Mouse (Mus musculus): ENCODE data around the gene Psme1.
A peak's percentile ranks its signal among the peaks of the same experiment; 100 is the strongest.

The Psme1 gene

DNA sequence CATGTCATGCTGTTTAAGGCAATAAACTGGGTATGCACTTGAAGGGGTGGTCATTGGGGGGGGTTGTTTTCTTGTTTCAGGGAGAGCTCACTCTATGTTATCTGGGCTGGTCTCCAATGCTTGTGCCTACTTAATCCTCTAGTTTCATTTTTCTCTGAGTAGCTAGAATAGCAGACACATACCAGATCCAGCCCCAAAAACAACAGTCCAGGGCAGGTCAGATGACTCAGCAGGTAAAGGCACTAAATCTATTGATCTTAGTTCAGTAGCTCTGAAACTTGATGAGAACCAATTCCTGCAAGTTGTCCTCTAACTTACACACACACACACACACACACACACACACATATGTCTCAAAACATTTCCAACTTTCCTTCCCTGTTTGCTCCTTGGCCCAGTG lies 6.2 kb upstream of the Psme1 start:
- DNase-seq = no peak

DNA sequence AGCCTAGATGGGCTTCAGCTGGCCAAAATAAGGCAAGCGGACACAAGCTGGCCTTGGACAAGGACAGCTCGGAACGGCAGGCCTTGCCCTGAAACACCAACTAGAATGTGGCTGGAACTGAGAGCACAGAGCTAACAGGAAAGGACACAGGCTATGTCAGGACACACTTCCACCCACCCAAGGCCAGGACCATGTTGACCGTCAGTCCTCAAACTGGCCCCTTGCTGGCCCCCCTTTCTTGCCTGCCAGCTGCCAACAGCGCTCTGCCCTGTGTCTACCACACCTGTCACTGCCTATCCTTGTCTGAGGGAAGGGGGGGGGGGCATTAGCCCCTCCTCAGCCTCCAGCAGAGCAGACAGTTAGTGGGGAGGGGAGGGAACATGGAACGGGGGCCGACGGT lies 2.6 kb upstream of the Psme1 start, which contains the start of gene Fitm1:
Gene Fitm1, plus strand, starts transcription at position 316 of the 400 bp plus-strand sequence.
- DNase-seq = no peak

DNA sequence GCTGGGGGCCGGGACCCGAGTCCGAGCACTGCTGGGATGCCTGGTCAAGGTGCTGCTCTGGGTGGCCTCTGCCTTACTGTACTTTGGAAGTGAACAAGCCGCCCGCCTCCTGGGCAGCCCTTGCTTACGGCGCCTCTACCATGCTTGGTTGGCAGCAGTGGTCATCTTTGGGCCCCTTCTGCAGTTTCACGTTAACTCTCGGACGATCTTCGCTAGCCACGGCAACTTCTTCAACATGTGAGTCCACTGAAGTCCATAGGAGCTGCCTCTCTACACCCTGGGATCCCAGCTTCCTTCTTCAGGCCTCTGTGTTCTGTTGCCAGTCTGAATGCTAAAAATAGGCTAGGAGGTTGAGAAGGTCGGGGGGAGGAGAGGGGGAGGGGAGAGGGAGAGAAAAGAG lies 2.2 kb upstream of the Psme1 start:
- peak in 1 of 2 experiments; percentile 47 for DNase-seq

DNA sequence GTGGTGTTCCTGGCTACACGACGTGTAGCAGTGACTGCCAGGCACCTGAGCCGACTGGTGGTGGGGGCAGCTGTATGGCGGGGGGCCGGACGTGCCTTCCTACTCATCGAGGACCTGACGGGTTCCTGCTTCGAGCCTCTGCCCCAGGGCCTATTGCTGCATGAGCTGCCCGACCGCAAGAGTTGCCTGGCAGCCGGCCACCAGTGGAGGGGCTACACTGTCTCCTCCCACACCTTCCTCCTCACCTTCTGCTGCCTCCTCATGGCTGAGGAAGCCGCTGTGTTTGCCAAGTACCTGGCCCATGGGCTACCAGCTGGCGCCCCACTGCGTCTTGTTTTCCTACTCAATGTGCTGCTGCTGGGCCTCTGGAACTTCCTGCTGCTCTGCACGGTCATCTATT lies 1.5 kb upstream of the Psme1 start:
- no peak for DNase-seq

DNA sequence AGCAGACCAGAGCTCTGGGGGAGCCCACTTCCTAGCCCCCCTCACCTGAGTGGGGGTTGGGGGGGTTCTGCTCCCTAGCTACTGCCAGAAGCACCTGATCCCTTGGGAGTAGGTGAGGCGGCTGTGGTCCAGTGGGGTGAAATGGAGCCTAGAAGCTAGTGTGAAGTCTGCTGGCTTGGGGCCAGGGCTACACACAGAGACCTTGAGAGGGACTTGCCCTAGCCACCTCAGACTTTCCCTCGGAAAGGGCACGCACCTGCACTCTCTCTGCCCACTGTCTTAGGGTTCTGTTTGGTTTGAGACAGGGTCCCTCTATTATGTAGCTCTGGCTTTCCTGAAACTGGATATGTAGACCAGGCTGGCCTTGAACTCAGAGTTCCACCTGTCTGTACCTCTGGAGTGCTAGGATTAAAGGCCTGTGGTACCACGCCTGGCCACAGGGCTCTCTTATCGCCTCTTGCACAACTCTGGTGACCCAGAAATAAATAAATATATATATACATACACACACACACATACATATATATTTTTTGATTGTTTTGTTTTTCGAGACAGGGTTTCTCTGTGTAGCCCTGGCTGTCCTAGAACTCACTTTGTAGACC lies 846 bp downstream of the Psme1 start:
- DNase-seq = peak; percentile 71 to 76

DNA sequence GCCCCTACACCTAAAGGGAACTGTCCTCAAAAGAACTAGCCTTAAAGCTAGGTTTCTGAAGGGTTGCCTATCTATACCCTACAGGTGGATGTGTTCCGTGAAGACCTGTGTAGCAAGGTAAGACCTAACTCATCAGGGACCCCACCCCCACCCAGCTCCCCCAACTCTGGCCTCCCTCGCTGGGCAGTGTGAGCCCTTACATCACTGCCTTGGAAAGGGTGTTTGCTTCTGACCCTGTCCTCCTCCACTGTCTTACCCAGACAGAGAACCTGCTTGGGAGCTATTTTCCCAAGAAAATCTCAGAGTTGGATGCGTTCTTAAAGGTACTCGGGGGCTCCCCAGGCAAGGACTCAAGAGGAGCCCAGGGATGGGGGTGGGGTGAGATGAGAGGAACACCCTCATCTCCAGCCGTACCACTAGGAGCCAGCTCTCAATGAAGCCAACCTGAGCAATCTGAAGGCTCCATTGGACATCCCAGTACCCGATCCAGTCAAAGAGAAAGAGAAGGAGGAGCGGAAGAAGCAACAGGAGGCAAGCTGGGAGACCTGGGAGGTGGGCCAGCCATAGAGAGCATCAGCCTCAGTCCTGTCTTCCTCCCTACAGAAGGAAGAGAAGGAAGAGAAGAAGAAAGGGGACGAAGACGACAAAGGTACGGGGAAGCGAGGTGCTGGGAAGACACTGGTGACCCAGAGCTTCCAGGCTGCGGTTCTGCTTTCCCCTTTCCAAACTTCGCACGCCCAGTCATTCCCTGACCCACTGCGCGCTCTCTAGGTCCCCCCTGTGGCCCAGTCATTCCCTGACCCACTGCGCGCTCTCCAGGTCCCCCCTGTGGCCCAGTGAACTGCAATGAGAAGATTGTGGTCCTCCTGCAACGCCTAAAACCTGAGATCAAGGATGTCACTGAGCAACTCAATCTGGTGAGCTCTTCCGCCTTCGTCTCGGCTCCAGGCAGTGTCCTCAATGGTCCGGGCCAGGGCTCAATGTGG lies 1.9 kb downstream of the Psme1 start:
- DNase-seq = no peak

DNA sequence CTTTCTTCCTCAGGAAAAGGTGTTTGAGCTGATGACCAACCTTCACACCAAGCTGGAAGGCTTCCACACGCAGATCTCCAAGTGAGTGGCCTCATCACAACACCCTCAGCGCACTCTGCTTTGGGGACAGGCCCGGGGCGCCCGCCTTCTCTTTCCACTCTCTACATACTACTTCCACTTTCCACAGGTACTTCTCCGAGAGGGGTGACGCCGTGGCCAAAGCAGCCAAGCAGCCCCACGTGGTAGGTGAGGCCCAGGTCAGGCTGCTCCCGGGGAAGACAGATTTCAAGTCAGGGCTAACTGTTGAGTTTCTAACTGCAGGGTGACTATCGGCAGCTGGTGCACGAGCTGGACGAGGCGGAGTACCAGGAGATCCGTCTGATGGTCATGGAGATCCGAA lies 2.8 kb downstream of the Psme1 start:
- no peak for DNase-seq

DNA sequence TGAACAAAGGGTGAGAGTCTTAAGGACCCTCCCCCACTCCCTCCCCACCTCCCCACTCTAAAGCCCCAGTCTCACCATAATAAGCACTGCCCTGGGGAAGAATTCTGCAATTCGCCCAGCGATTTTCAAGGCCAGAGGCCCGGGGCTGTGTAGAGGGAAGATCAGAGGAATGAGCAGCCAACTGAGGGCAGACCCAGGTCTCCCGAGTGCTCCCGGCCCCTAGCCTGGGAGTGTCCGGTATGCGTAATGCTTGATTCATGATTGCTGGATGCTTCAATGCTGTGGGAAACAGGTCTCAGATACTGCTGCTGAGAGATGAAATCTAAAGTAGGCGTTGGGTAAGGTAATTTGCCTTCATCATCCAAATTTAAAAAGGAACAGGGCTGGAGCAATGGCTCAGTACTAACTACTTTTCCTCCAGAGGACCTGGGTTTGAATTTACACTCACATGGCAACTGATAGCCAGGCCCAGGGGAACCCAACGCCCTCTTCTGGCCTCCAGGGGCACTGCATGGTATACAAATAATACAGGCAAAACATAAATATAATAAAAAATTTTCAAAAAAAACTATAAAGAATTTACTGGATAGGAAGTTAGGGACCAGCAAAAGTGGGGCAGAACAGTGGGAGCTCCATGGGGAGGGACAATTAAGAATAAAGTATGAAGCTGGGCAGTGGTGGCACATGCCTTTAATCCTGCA lies 4.2 kb downstream of the Psme1 start:
- no peak for DNase-seq

DNA sequence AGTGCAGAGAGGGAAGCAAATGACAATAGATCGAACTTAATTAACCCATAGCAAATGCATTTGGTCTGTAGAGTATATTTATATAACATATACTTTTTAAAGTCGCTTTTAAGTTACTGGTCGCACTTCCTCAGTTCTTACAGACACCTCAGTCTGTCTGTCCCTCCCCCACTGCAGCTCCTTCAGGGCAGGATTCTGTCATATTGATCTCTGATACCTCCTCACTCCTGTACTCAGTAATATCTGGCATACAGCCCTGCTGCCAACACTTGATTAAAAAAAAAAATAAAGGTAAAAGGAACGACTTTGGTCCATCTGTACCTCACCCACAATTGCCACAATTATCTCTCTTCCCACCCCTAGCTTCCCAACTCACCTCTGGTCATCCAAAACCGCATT lies 6.4 kb downstream of the Psme1 start:
- DNase-seq = no peak

DNA sequence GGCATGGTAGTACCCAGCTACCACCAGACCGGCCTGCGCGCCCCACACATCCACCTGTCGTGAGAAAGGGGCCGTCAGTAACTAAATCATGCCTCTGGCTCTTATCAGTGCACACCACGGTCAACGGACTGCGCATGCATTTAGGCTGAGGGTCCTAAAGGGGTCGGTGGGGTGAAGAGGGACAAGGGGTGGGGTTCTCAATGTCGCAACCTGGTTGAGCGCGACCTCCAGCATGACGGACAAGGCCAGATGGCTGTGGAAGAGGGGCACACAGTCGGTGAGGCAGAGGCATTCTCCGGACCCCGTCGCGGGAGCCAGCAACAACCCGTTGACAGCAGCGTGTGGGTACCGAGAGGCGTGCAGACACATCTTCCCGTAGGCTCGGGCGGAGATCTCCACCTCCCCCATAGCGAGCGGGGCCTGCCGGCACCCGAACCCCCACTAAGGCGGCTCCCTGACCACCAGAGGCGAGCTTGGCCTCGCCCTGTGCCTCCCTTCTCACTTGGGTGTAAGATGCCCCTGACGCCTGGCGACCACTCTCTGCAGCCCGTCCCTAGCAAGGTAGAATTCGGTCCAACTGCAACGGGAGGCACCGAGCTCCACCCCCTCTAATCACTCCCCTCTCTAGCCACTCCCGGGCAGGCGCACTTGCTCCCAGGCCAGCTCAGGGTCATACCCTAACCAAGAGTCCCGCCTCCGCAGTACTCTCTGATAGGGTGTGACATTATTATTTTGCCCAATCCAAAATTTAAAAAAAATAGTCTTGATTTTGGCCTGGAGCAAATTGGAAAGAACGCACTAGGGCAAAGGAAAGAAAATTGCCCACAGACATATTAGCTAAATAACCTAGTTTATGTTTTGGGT lies 7.0 kb downstream of the Psme1 start, which contains the start of gene Emc9:
Gene Emc9, minus strand, starts transcription at position 601 of the 864 bp plus-strand sequence.
- peak; percentile 79 to 85 for DNase-seq

DNA sequence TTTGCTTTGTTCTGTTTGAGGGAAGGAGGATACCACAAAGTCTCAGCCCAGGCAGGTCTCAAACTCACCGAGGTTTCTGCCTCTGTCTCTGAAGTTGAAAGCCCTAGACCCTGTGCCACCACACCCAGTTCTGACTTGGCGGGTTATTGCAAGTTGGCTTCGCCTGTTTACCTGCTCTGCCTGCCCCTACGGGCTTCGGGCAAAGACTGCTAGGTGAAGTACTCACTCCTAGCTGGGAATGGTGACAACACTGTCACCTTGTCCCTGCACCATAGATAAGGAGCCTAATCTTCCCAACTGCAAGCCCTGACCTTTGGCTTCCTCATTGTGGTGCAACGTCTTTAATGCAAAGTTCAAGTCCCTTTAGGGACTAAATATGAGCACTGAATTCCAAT lies 7.6 kb downstream of the Psme1 start:
- DNase-seq = no peak

DNA sequence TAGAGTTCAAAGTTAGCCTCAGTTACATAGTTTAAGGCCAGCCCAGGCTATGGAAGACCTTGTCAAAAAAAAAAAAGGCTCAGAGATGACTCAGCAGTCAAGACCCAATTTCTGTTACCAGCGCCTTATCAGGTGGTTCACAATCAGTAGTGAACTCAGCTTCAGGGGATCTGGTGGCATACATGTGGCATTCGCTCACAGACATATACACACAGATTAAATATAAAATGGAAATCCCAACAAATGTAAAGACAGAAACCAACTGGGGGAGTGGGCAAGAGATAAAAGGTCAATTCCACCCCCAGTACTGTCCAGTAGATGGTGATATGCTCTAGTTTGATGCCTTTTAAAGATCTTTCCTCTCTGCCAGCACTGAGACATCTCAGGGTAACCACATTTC lies 8.2 kb downstream of the Psme1 start:
- no peak for DNase-seq

DNA sequence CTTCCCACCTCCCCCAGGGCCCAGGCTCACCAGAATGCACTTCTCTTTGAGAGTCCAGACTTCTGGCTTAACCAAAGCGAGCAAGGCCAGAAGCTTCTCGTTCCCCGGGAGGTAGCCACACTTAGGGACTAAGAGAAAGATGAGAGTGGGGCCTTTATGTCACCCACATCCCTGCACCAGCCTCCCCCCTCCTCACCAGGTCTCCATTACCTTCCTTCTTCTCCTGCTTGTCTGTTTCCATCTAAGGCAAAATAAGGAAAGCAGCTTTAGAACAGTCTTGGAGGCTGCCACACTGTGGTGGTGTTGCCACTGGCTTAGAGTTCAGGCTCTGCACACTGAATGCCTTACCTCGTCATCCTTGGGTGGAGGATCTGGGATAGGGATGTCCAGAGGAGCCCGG lies 11.3 kb downstream of the Psme1 start:
- DNase-seq = no peak

DNA sequence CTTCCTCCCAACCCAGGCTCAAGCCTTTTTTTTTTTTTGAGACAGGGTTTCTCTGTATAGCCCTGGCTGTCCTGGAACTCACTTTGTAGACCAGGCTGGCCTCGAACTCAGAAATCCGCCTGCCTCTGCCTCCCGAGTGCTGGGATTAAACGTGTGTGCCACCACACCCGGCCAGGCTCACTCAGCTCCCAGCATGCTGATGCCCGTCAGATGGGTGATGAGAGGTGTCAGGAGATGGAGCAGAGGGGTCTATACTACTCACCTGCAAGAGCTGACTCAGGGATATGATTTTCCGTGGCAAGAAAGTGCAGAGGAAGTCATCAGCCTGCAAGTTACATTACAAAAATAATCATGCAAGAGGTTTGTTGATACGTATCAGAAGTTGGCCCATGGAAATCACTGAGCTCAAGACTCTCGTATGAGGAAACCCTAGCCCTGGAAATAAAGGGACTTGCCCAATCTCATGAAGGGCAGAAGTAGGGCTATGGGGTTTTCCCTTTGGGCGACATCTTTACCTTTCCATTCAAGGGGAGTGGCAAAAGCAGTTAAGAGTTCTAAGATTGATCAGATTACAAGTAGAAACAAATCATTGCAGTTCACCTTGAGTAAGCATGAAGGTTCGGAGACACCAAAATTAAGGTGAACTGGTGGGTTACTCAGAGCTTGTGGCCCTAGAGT lies 12.0 kb downstream of the Psme1 start:
- DNase-seq = no peak

DNA sequence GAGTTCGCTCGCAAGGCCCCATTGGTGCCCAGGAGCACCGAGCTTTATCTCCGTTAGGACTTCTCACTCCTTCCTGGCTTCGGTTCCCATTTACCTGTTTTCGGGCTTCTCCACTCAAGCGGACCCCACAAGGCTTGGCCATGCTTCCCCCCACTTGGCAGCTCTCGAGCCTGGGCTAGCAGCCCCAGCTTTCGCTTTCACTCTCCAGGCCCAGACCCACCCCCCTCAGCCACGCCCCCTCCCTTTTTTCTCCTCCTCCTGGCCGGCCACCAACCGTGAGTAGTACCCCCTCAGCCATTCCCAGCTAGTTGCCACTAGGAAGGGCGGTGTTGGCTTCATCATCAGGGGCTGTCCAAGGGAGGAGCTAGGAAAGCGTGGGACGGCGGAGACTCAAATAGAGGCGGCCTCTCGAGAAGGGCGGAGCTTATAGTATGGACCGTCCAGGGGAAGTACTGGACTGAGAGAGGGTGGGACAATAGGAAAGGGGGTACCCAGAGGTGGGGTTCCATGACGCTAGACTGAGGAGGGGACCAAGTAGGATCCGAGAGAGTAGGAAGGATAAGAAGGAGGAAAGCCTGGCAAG lies 12.9 kb downstream of the Psme1 start, which contains the start of gene Psme2:
Gene Psme2, minus strand, starts transcription at position 366 of the 583 bp plus-strand sequence.
- peak; percentile 96 to 98 for DNase-seq

DNA sequence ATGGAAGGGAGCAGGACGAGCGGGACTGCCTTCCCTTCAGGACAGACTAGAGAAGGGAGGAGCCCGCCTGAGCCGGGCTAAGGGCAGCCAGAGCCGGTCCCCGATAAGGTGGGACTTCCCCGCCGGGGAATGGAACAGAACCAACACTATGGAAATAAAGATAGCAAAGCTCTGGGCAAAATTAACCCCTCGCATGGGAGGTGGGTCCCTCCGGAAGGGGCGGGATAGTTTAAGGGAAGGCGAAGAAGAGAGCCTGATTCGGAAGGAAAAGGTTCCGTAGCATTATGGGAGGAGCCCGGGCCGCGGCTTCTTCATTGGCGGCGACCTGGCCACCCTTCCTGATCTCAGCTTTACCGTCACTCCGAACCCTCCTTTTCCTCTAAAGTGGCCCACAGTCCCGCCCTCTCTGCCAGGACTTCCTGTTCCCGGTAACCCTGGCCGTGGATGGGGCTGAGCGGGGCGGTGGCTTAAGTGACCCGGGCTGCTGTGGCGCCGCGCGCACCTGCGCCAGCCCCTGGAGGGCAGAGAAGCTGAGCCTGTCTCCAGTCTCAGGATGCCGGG lies 13.5 kb downstream of the Psme1 start, which contains the start of gene Rnf31:
Gene Rnf31, plus strand, starts transcription at position 378 of the 561 bp plus-strand sequence.
- peak; percentile 98 for DNase-seq

DNA sequence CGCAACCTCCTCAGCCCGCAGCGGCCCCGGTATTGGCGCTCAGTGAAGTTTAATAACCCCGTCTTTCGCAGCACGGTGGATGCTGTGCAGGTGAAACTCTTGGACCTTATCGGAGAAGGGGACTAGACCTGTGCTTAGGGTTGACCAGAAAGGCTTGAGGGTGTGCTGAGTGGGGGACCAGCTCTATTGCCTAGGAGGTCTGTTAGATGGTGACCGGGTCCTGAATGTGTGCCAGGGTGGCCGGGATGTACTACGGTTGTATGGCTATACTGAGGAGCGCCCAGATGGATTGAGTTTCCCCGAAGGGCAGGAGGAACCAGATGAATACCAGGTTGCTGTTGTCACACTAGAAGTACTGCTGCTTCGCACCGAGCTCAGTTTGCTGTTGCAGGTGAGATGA lies 14.3 kb downstream of the Psme1 start:
- DNase-seq = peak; percentile 33 to 43

DNA sequence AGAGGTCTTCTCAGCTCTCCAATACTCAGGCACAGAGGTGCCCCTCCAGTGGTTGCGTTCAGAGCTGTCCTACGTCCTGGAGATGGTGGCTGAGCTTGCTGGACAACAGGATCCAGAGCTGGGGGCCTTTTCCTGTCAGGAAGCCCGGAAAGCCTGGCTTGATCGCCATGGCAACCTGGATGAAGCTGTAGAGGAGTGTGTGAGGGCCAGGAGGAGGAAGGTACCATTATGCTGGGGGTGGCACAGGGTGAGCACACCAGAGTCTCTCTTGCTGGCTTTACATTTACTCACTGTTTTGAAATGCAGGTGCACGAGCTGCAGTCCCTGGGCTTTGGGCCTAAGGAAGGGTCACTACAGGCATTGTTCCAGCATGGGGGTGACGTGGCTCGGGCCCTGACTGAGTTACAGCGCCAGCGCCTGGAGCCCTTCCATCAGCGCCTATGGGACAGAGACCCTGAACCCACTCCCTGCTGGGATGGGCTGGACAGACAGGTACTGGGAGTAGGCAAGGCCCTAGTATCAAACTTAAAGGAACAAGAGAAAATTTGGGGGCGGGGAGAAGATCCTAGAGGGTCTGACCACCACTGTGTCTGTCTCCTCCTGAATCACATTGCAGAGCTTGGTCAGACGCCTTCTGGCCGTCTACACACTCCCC lies 18.2 kb downstream of the Psme1 start:
- no peak for DNase-seq

DNA sequence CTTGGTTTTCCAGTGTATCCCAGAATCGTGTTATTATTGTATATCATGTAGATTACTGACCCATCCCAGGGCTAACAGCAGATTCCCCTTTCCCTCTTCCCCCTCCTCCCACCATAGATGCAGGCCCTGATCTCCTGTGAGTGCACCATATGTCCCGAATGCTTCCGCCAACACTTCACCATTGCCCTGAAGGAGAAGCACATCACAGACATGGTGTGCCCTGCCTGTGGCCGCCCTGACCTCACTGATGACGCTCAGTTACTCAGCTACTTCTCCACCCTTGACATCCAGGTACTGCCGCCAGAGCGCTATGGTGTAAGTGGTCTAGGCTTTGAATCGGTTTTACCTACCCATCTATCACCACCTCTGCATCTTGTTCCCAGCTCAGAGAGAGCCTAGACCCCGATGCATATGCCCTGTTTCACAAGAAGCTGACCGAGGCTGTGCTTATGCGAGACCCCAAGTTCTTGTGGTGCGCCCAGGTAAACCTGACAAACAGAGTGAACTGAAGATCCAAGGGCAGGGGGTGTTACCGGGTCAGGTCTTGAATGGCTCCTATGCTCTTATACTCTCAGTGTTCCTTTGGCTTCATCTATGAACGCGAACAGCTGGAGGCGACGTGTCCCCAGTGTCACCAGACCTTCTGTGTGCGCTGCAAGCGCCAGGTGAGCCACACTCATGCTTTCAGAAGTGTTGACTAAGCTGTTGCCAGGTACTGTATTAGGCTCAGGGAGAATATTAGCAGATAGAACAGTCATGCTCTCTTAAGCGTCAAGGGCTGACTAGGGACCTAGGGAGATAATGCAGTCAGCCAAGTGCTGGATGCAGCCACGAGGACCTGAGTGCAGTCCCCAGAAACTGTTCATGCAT lies 20.8 kb downstream of the Psme1 start:
- DNase-seq = no peak
